Mouse (Mus musculus) liver, embryonic 14 days (tissue): ENCODE measurements around the gene Pdcd6. TPM values are rescaled to one million over a fixed set of nuclear protein-coding genes. Genes with fewer than 3 reads are reported as not detected.

ENCODE experiments used
- polyA plus RNA-seq: library from polyadenylated mRNA; depleted of rRNA; stranded (reverse); fragments of >200 nt; gene quantifications from 2 replicates; pipeline ENCODE4 v1.2.3, GENCODE M21; 2012; rRNA removed

Gene Pdcd6
- 55.3 and 64.9 TPM in 2 replicates for polyA plus RNA-seq

GRCm38 (mm10) chr13:74317170-74317849 is at the start of gene Pdcd6:
Pdcd6 (minus strand) TSS chr13:74317580.

DNA sequence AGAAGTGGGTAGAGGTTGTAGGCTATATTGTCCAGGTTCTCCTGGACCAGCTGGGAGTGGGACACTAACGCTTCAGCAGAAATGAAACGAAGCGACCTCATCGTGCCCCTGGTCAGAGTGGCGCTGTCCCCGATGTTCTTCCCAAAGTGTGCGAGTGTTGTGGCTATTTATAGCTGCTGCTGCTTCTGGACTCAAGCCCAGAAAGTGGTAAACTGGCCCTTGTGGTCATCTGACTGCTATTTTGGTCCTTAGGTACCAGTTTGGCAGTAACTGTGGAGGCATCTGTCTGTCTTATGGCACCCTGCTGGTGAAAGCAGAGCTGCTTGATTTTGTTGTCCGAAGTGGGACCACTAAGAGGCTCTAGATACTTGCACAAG is 46.5 kb upstream of the Pdcd6 start, which contains the start of gene Lrrc14b:
TSS of gene Lrrc14b (minus strand) at position 147 of the 377 bp plus-strand sequence.

GRCm38 (mm10) chr13:74349566-74350434 is 32.4 kb upstream of the Pdcd6 start, which contains the start of the genes Sdha and Ccdc127:
Sdha (minus strand) TSS chr13:74350280.
Ccdc127 (plus strand) TSS chr13:74350309.

DNA sequence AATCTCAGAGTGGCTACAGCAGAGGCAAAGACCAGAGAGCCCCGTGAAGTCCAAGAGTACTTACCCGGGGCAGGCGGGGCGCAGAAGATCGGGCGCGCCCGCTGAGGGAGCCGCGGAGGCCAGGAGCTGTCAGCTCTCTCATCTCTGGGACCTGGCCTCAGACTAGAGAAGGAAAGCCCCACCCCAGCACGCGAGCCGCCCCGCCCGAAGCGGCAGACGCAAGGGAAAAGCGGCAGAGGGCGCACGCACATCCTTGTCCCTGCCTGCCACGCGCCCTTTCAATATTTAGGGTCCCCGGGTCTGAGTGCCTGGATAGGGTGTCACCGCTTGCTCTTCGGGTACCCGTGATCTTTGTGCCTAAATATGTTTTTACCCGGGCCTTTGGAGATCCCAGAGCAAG is 25.2 kb downstream of the Pdcd6 start, which contains the start of gene Ahrr:
TSS of gene Ahrr (minus strand) at position 165 of the 400 bp plus-strand sequence.

Other genes starting within 250 kb of the Pdcd6 start
- not detected in 2 replicates for gene Slc9a3, start 196.1 kb downstream of the Pdcd6 start, polyA plus RNA-seq
- gene Exoc3, start 108.8 kb downstream of the Pdcd6 start, polyA plus RNA-seq = 10.8 and 12.9 TPM in 2 replicates
- 0.06 and 0.16 TPM in 2 replicates for gene Ahrr, start 25.2 kb downstream of the Pdcd6 start, polyA plus RNA-seq
- gene Sdha, start 32.7 kb upstream of the Pdcd6 start, polyA plus RNA-seq = 78.2 and 88.1 TPM in 2 replicates
- 4.5 and 5.3 TPM in 2 replicates for gene Ccdc127, start 32.7 kb upstream of the Pdcd6 start, polyA plus RNA-seq
- 0.02 TPM in 2 replicates for gene Lrrc14b, start 46.4 kb upstream of the Pdcd6 start, polyA plus RNA-seq
- 0.27 and 0.28 TPM in 2 replicates for gene Zfp72, start 73.3 kb upstream of the Pdcd6 start, polyA plus RNA-seq
- 32.3 and 47.1 TPM in 2 replicates for gene Ftl1-ps1, start 82.1 kb upstream of the Pdcd6 start, polyA plus RNA-seq
- 3.5 and 4.1 TPM in 2 replicates for gene Zfp825, start 176.4 kb upstream of the Pdcd6 start, polyA plus RNA-seq